Mouse (Mus musculus) stomach, embryonic 15.5 days (tissue): ENCODE measurements around the gene Eif1. TPM values are rescaled to one million over a fixed set of nuclear protein-coding genes. Genes with fewer than 3 reads are reported as not detected.
"Not testable (repeated sequence)": the region's sequence is repeated elsewhere in the genome, so short reads cannot be mapped to it uniquely, and the experiment has no call there.

Experiments used
- ATAC-seq: fragments of 200-750 bp; cut with Nextera tagmentation; 2 replicates; pipeline ENCODE4 v1.8.0; 2017; ENCODE audit warnings: low read depth, moderate number of reproducible peaks, moderate TSS enrichment; ENCODE audit not compliant: insufficient read depth, low FRiP score
- H3K27ac ChIP-seq: fragments of 300-500 bp; sonication (generic); 2 replicates; pipeline ENCODE4 v1.5.1; 2015; ENCODE audit warnings: mild to moderate bottlenecking, inconsistent platforms
- H3K27me3 ChIP-seq: fragments of 300-500 bp; sonication (generic); replicated peaks from 2 replicates; pipeline ENCODE4 v1.6.1; 2015; ENCODE audit warnings: inconsistent platforms
- H3K36me3 ChIP-seq: fragments of 300-500 bp; sonication (generic); 2 replicates; pipeline ENCODE4 v1.6.1; 2015; ENCODE audit warnings: inconsistent platforms
- H3K4me1 ChIP-seq: fragments of 300-500 bp; sonication (generic); 2 replicates; pipeline ENCODE4 v1.6.1; 2015; ENCODE audit warnings: inconsistent platforms
- H3K4me2 ChIP-seq: fragments of 300-500 bp; sonication (generic); 2 replicates; pipeline ENCODE4 v1.6.1; 2015; ENCODE audit warnings: mild to moderate bottlenecking, inconsistent platforms
- H3K4me3 ChIP-seq: fragments of 300-500 bp; sonication (generic); replicated peaks from 2 replicates; pipeline ENCODE4 v1.5.1; 2015; ENCODE audit warnings: inconsistent platforms
- H3K9ac ChIP-seq: fragments of 300-500 bp; sonication (generic); 2 replicates; pipeline ENCODE4 v1.6.1; 2015; ENCODE audit warnings: inconsistent platforms
- H3K9me3 ChIP-seq: fragments of 300-500 bp; sonication (generic); 2 replicates; pipeline ENCODE4 v1.6.1; 2016; ENCODE audit warnings: inconsistent platforms
- WGBS: fragments of 180-500 bp; shearing (Covaris S2); methylation state at CpG from one replicate; pipeline ENCODE4 v1.1.7; 2015; 5-methylcytosine and 5-hydroxymethylcytosine counted together
- polyA plus RNA-seq: library from polyadenylated mRNA; unstranded; fragments of >200 nt; fragmentation: Nextera tagmentation; extraction: Ambion mirVana; gene quantifications from 2 replicates; pipeline ENCODE4 v1.2.1, GENCODE M21; 2015

Eif1 gene
- polyA plus RNA-seq, 1 experiment from 2014 or later: 1,651 TPM

- Histone ChIP-seq H3K4me1 (0 out of 2 replicates have a peak, but pooled peaks cover 3% of the 10 kb centered on the region), H3K27ac (no peak overlapping the region), H3K4me3 (no peak overlapping the region), H3K9ac (no peak overlapping the region), H3K27me3 (no peaks in the 10 kb centered on the region), H3K36me3 (no peaks in the 10 kb centered on the region), H3K4me2 (no peak overlapping the region), H3K9me3 (no peaks in the 10 kb centered on the region)
- no peak for ATAC-seq
- 91% methylated on average over 5 of the region's 5 CpGs for WGBS
These were observed 4.2 kb upstream of the Eif1 start for GRCm38 (mm10) chr11:100315439-100315838.

GRCm38 (mm10) chr11:100317826-100318380 is 1.8 kb upstream of the Eif1 start:
- H3K9me3 ChIP-seq: no peaks in the 10 kb centered on the region
- H3K9ac ChIP-seq: no peak overlapping the region
- H3K27ac ChIP-seq: no peak overlapping the region
- no peak for ATAC-seq
- H3K27me3 ChIP-seq: no peaks in the 10 kb centered on the region
- 0 out of 2 replicates have a peak, but pooled peaks cover 5% of the 10 kb centered on the region for H3K4me1 ChIP-seq
- H3K4me3 ChIP-seq: no peak overlapping the region
- H3K4me2 ChIP-seq: no peak overlapping the region
- H3K36me3 ChIP-seq: peaks cover 15% of the 10 kb centered on the region
- WGBS: 44% methylated on average over 6 of the region's 6 CpGs

GRCm38 (mm10) chr11:100318529-100319451 is 895 bp upstream of the Eif1 start:
- H3K4me3 ChIP-seq: peak overlapping the region; percentile 44
- peaks cover 15% of the 10 kb centered on the region for H3K36me3 ChIP-seq
- peak overlapping the region; percentile 75; the same call in 1 of the 2 replicates for H3K27ac ChIP-seq
- no peaks in the 10 kb centered on the region for H3K9me3 ChIP-seq
- 0 out of 2 replicates have a peak, but pooled peaks cover 5% of the 10 kb centered on the region for H3K4me1 ChIP-seq
- no peak for ATAC-seq
- H3K4me2 ChIP-seq: peak overlapping the region; percentile 64
- H3K9ac ChIP-seq: peak overlapping the region; percentile 22; the same call in 1 of the 2 replicates
- WGBS: 83% methylated on average over 10 of the region's 10 CpGs
- H3K27me3 ChIP-seq: no peaks in the 10 kb centered on the region

- WGBS: under 1% methylated on average over 37 of the region's 40 CpGs
- 0 out of 2 replicates have a peak, but pooled peaks cover 5% of the 10 kb centered on the region for H3K4me1 ChIP-seq
- peak; percentile 89 for ATAC-seq
- peak overlapping the region; percentile 76 for H3K4me2 ChIP-seq
- peak overlapping the region; percentile 81 for H3K4me3 ChIP-seq
- no peaks in the 10 kb centered on the region for H3K27me3 ChIP-seq
- H3K27ac ChIP-seq: peak overlapping the region; percentile 99
- peaks cover 15% of the 10 kb centered on the region for H3K36me3 ChIP-seq
- no peaks in the 10 kb centered on the region for H3K9me3 ChIP-seq
- H3K9ac ChIP-seq: peak overlapping the region; percentile 88
These were observed 516 bp downstream of the Eif1 start for GRCm38 (mm10) chr11:100320172-100320630.

GRCm38 (mm10) chr11:100320701-100321410 is 1.2 kb downstream of the Eif1 start:
- Histone ChIP-seq H3K27ac (peak overlapping the region; percentile 99), H3K9ac (peak overlapping the region; percentile 32; the same call in 1 of the 2 replicates), H3K4me2 (peak overlapping the region; percentile 76), H3K36me3 (peaks cover 15% of the 10 kb centered on the region), H3K4me3 (peak overlapping the region; percentile 81)
- ATAC-seq, H3K27me3 ChIP-seq, H3K4me1 ChIP-seq, H3K9me3 ChIP-seq: not testable (repeated sequence)
- WGBS: 16% methylated on average over 11 of the region's 11 CpGs

- not testable (repeated sequence) for ATAC-seq, H3K9ac ChIP-seq, H3K27ac ChIP-seq, H3K9me3 ChIP-seq, H3K4me3 ChIP-seq, H3K4me1 ChIP-seq, H3K27me3 ChIP-seq
- 78% methylated on average over 7 of the region's 7 CpGs for WGBS
- Histone ChIP-seq H3K4me2 (0 out of 2 replicates have a peak overlapping the region, but pooled peaks have one; percentile 13), H3K36me3 (peaks cover 15% of the 10 kb centered on the region)
These were observed 2.0 kb downstream of the Eif1 start for GRCm38 (mm10) chr11:100321479-100322305.

- Histone ChIP-seq H3K27me3 (no peaks in the 10 kb centered on the region), H3K27ac (no peak overlapping the region), H3K9me3 (no peaks in the 10 kb centered on the region), H3K9ac (no peak overlapping the region), H3K4me1 (0 out of 2 replicates have a peak, but pooled peaks cover 5% of the 10 kb centered on the region), H3K4me2 (no peak overlapping the region), H3K4me3 (no peak overlapping the region), H3K36me3 (peaks cover 15% of the 10 kb centered on the region)
- no peak for ATAC-seq
- 73% methylated on average over 3 of the region's 3 CpGs for WGBS
These were observed 3.0 kb downstream of the Eif1 start for GRCm38 (mm10) chr11:100322591-100323258.

GRCm38 (mm10) chr11:100323578-100323977 is 3.9 kb downstream of the Eif1 start:
- Histone ChIP-seq H3K9me3 (no peaks in the 10 kb centered on the region), H3K4me3 (no peak overlapping the region), H3K27me3 (no peaks in the 10 kb centered on the region), H3K4me1 (0 out of 2 replicates have a peak, but pooled peaks cover 5% of the 10 kb centered on the region), H3K36me3 (peaks cover 15% of the 10 kb centered on the region), H3K9ac (no peak overlapping the region), H3K4me2 (no peak overlapping the region), H3K27ac (no peak overlapping the region)
- no peak for ATAC-seq
- WGBS: 19% methylated on average over 3 of the region's 3 CpGs

- WGBS: 65% methylated on average over 11 of the region's 11 CpGs
- ATAC-seq: no peak
- H3K36me3 ChIP-seq: peaks cover 15% of the 10 kb centered on the region
These were observed 5.5 kb downstream of the Eif1 start for GRCm38 (mm10) chr11:100325062-100325629.

GRCm38 (mm10) chr11:100327316-100327715 is 7.6 kb downstream of the Eif1 start:
- Histone ChIP-seq H3K27ac (no peak overlapping the region), H3K4me2 (no peak overlapping the region), H3K4me1 (no peaks in the 10 kb centered on the region), H3K4me3 (no peak overlapping the region), H3K27me3 (no peaks in the 10 kb centered on the region), H3K36me3 (peaks cover 3% of the 10 kb centered on the region), H3K9me3 (no peaks in the 10 kb centered on the region), H3K9ac (no peak overlapping the region)
- WGBS: 68% methylated on average over 11 of the region's 11 CpGs
- ATAC-seq: no peak

More at GRCm38 (mm10) chr11:100325062-100325629, 5.5 kb downstream of the Eif1 start:
- no peak overlapping the region for H3K27ac ChIP-seq
- H3K4me3 ChIP-seq: no peak overlapping the region
- H3K9me3 ChIP-seq: no peaks in the 10 kb centered on the region
- H3K9ac ChIP-seq: no peak overlapping the region
- H3K4me2 ChIP-seq: no peak overlapping the region
- 0 out of 2 replicates have a peak, but pooled peaks cover 2% of the 10 kb centered on the region for H3K4me1 ChIP-seq
- H3K27me3 ChIP-seq: no peaks in the 10 kb centered on the region
